Mouse (Mus musculus): ENCODE measurements around the gene Adm2. TPM values are rescaled to one million over a fixed set of nuclear protein-coding genes. Genes with fewer than 3 reads are reported as not detected.
A peak's percentile ranks its signal among the peaks of the same experiment; 100 is the strongest.

Adm2 gene
- polyA plus RNA-seq, 1 experiment from 2014 or later: not detected

- Histone ChIP-seq H3K9ac (ENCODE audit: low read length) (no peak overlapping the region), H3K9me3 (ENCODE audit: control insufficient read depth, low read length) (no peaks in the 10 kb centered on the region), H3K4me3 (ENCODE audit: low read depth, low read length) (no peak overlapping the region), H3K27ac (ENCODE audit: low read depth, low read length) (no peak overlapping the region), H3K4me2 (no peak overlapping the region), H3K4me1 (ENCODE audit: control insufficient read depth, insufficient read depth, low read length) (no peaks in the 10 kb centered on the region), H3K27me3 (ENCODE audit: control insufficient read depth, insufficient read depth, low read length) (no peaks in the 10 kb centered on the region), H3K36me3 (ENCODE audit: control insufficient read depth, insufficient read depth, low read length) (no peaks in the 10 kb centered on the region)
- 70% methylated on average over 1 of the region's 1 CpGs for WGBS
- no peak for ATAC-seq (ENCODE audit: low FRiP score)
- DNase-seq (ENCODE audit: low spot score, missing footprints): no peak
Observed at GRCm38 (mm10) chr15:89341678-89342077, 19.2 kb downstream of the Adm2 start.

- no peaks in the 10 kb centered on the region for H3K27me3 ChIP-seq (ENCODE audit: control insufficient read depth, insufficient read depth, low read length)
- no peak overlapping the region for H3K4me2 ChIP-seq
- no peaks in the 10 kb centered on the region for H3K9me3 ChIP-seq (ENCODE audit: control insufficient read depth, low read length)
- 86% methylated on average over 3 of the region's 3 CpGs for WGBS
- H3K4me1 ChIP-seq (ENCODE audit: control insufficient read depth, insufficient read depth, low read length): no peaks in the 10 kb centered on the region
- no peak overlapping the region for H3K9ac ChIP-seq (ENCODE audit: low read length)
- H3K36me3 ChIP-seq (ENCODE audit: control insufficient read depth, insufficient read depth, low read length): no peaks in the 10 kb centered on the region
- DNase-seq (ENCODE audit: low spot score, missing footprints) (no peak), ATAC-seq (ENCODE audit: low FRiP score) (no peak)
- H3K4me3 ChIP-seq (ENCODE audit: low read depth, low read length): no peak overlapping the region
- H3K27ac ChIP-seq (ENCODE audit: low read depth, low read length): no peak overlapping the region
Observed at GRCm38 (mm10) chr15:89343325-89343724, 20.8 kb downstream of the Adm2 start.

GRCm38 (mm10) chr15:89350447-89350846 is 27.9 kb downstream of the Adm2 start:
- H3K36me3 ChIP-seq (ENCODE audit: control insufficient read depth, insufficient read depth, low read length): peaks cover 19% of the 10 kb centered on the region
- no peaks in the 10 kb centered on the region for H3K9me3 ChIP-seq (ENCODE audit: control insufficient read depth, low read length)
- H3K4me2 ChIP-seq: no peak overlapping the region
- no peaks in the 10 kb centered on the region for H3K27me3 ChIP-seq (ENCODE audit: control insufficient read depth, insufficient read depth, low read length)
- 89% methylated on average over 5 of the region's 5 CpGs for WGBS
- no peak overlapping the region for H3K4me3 ChIP-seq (ENCODE audit: low read depth, low read length)
- H3K27ac ChIP-seq (ENCODE audit: low read depth, low read length): no peak overlapping the region
- peaks cover 9% of the 10 kb centered on the region for H3K4me1 ChIP-seq (ENCODE audit: control insufficient read depth, insufficient read depth, low read length)
- H3K9ac ChIP-seq (ENCODE audit: low read length): no peak overlapping the region
- DNase-seq (ENCODE audit: low spot score, missing footprints) (no peak), ATAC-seq (ENCODE audit: low FRiP score) (no peak)

- no peak overlapping the region for H3K9ac ChIP-seq (ENCODE audit: low read length)
- peak; percentile 60 for DNase-seq (ENCODE audit: low spot score, missing footprints)
- no peak for ATAC-seq (ENCODE audit: low FRiP score)
- no peaks in the 10 kb centered on the region for H3K9me3 ChIP-seq (ENCODE audit: control insufficient read depth, low read length)
- no peaks in the 10 kb centered on the region for H3K27me3 ChIP-seq (ENCODE audit: control insufficient read depth, insufficient read depth, low read length)
- peaks cover 19% of the 10 kb centered on the region for H3K36me3 ChIP-seq (ENCODE audit: control insufficient read depth, insufficient read depth, low read length)
- H3K4me1 ChIP-seq (ENCODE audit: control insufficient read depth, insufficient read depth, low read length): peaks cover 9% of the 10 kb centered on the region
- 88% methylated on average over 15 of the region's 15 CpGs for WGBS
- no peak overlapping the region for H3K27ac ChIP-seq (ENCODE audit: low read depth, low read length)
- H3K4me3 ChIP-seq (ENCODE audit: low read depth, low read length): no peak overlapping the region
- no peak overlapping the region for H3K4me2 ChIP-seq
Observed at GRCm38 (mm10) chr15:89351302-89351701, 28.8 kb downstream of the Adm2 start.

- Histone ChIP-seq H3K4me2 (no peak overlapping the region), H3K36me3 (ENCODE audit: control insufficient read depth, insufficient read depth, low read length) (peaks cover 19% of the 10 kb centered on the region), H3K9ac (ENCODE audit: low read length) (no peak overlapping the region), H3K27me3 (ENCODE audit: control insufficient read depth, insufficient read depth, low read length) (no peaks in the 10 kb centered on the region), H3K27ac (ENCODE audit: low read depth, low read length) (no peak overlapping the region), H3K4me3 (ENCODE audit: low read depth, low read length) (no peak overlapping the region), H3K9me3 (ENCODE audit: control insufficient read depth, low read length) (no peaks in the 10 kb centered on the region), H3K4me1 (ENCODE audit: control insufficient read depth, insufficient read depth, low read length) (peaks cover 9% of the 10 kb centered on the region)
- WGBS: 93% methylated on average over 14 of the region's 14 CpGs
- DNase-seq (ENCODE audit: low spot score, missing footprints) (peak; percentile 35), ATAC-seq (ENCODE audit: low FRiP score) (no peak)
Observed at GRCm38 (mm10) chr15:89352054-89352453, 29.5 kb downstream of the Adm2 start.

GRCm38 (mm10) chr15:89352795-89353194 is 30.3 kb downstream of the Adm2 start:
- H3K9ac ChIP-seq (ENCODE audit: low read length): no peak overlapping the region
- H3K4me1 ChIP-seq (ENCODE audit: control insufficient read depth, insufficient read depth, low read length): peaks cover 14% of the 10 kb centered on the region
- WGBS: 93% methylated on average over 12 of the region's 12 CpGs
- peaks cover 19% of the 10 kb centered on the region for H3K36me3 ChIP-seq (ENCODE audit: control insufficient read depth, insufficient read depth, low read length)
- ATAC-seq (ENCODE audit: low FRiP score) (no peak), DNase-seq (ENCODE audit: low spot score, missing footprints) (peak; percentile 53)
- H3K27ac ChIP-seq (ENCODE audit: low read depth, low read length): no peak overlapping the region
- no peaks in the 10 kb centered on the region for H3K9me3 ChIP-seq (ENCODE audit: control insufficient read depth, low read length)
- no peaks in the 10 kb centered on the region for H3K27me3 ChIP-seq (ENCODE audit: control insufficient read depth, insufficient read depth, low read length)
- no peak overlapping the region for H3K4me2 ChIP-seq
- H3K4me3 ChIP-seq (ENCODE audit: low read depth, low read length): no peak overlapping the region

- no peak overlapping the region for H3K4me2 ChIP-seq
- WGBS: 90% methylated on average over 16 of the region's 16 CpGs
Observed at GRCm38 (mm10) chr15:89353837-89354236, 31.3 kb downstream of the Adm2 start.

GRCm38 (mm10) chr15:89354455-89354854 is 31.9 kb downstream of the Adm2 start:
- Histone ChIP-seq H3K27me3 (ENCODE audit: control insufficient read depth, insufficient read depth, low read length) (no peaks in the 10 kb centered on the region), H3K4me2 (peak overlapping the region; percentile 85), H3K9me3 (ENCODE audit: control insufficient read depth, low read length) (no peaks in the 10 kb centered on the region), H3K9ac (ENCODE audit: low read length) (peak overlapping the region; percentile 82), H3K36me3 (ENCODE audit: control insufficient read depth, insufficient read depth, low read length) (peaks cover 19% of the 10 kb centered on the region), H3K4me3 (ENCODE audit: low read depth, low read length) (peak overlapping the region; percentile 74), H3K27ac (ENCODE audit: low read depth, low read length) (no peak overlapping the region), H3K4me1 (ENCODE audit: control insufficient read depth, insufficient read depth, low read length) (peaks cover 14% of the 10 kb centered on the region)
- ATAC-seq (ENCODE audit: low FRiP score): no peak
- peak; percentile 83 for DNase-seq (ENCODE audit: low spot score, missing footprints)
- WGBS: 89% methylated on average over 7 of the region's 7 CpGs

More at GRCm38 (mm10) chr15:89353837-89354236, 31.3 kb downstream of the Adm2 start:
- DNase-seq (ENCODE audit: low spot score, missing footprints) (peak; percentile 28), ATAC-seq (ENCODE audit: low FRiP score) (no peak)
- Histone ChIP-seq H3K9ac (ENCODE audit: low read length) (no peak overlapping the region), H3K4me1 (ENCODE audit: control insufficient read depth, insufficient read depth, low read length) (peaks cover 14% of the 10 kb centered on the region), H3K27ac (ENCODE audit: low read depth, low read length) (no peak overlapping the region), H3K36me3 (ENCODE audit: control insufficient read depth, insufficient read depth, low read length) (peaks cover 19% of the 10 kb centered on the region), H3K4me3 (ENCODE audit: low read depth, low read length) (no peak overlapping the region), H3K9me3 (ENCODE audit: control insufficient read depth, low read length) (no peaks in the 10 kb centered on the region), H3K27me3 (ENCODE audit: control insufficient read depth, insufficient read depth, low read length) (no peaks in the 10 kb centered on the region)

GRCm38 (mm10) chr15:89355241-89356187 is 33.0 kb downstream of the Adm2 start, which contains the start of the genes Lmf2 and Ncaph2:
Lmf2 (minus strand) TSS chr15:89355659.
Ncaph2 (plus strand) TSS chr15:89355719.
- Histone ChIP-seq H3K9me3 (ENCODE audit: control insufficient read depth, low read length) (no peaks in the 10 kb centered on the region), H3K4me2 (peak within 1 kb of the TSS; percentile 85), H3K4me1 (ENCODE audit: control insufficient read depth, insufficient read depth, low read length) (peaks cover 14% of the 10 kb centered on the region), H3K9ac (ENCODE audit: low read length) (peak within 1 kb of the TSS; percentile 82), H3K36me3 (ENCODE audit: control insufficient read depth, insufficient read depth, low read length) (peaks cover 19% of the 10 kb centered on the region), H3K27ac (ENCODE audit: low read depth, low read length) (peak within 1 kb of the TSS; percentile 69), H3K27me3 (ENCODE audit: control insufficient read depth, insufficient read depth, low read length) (no peaks in the 10 kb centered on the region), H3K4me3 (ENCODE audit: low read depth, low read length) (peak within 1 kb of the TSS; percentile 74)
- ATAC-seq (ENCODE audit: low FRiP score) (peak; percentile 91), DNase-seq (ENCODE audit: low spot score, missing footprints) (peak; percentile 100)
- WGBS: under 1% methylated on average over 64 of the region's 64 CpGs

Measured in midbrain, embryonic 11.5 days (tissue).